Mouse (Mus musculus) adrenal gland, adult 18-20 months (tissue): Measurements from ENCODE around the gene Tmem210. TPM values are rescaled to one million over a fixed set of nuclear protein-coding genes. Genes with fewer than 3 reads are reported as not detected.

ENCODE experiments used
- DNase-seq, 2 experiments: peaks; one replicate each; pipeline ENCODE4 v3.0.0; 2021 to 2022; ENCODE audit warnings: low spot score in 2 of 2
- total RNA-seq, 2 experiments: library from RNA; stranded (reverse); gene quantifications; 1 replicate in 1 of 2; 2 replicates in 1 of 2; pipeline ENCODE4 v1.2.3; 2021

Tmem210 gene
- total RNA-seq, 2 experiments from 2014 or later = not detected

- DNase-seq = no peak
Observed at GRCm38 (mm10) chr2:25333569-25333968, 45.6 kb downstream of the Tmem210 start.

GRCm38 (mm10) chr2:25338303-25338702 is 50.4 kb downstream of the Tmem210 start:
- no peak for DNase-seq

Other genes with a start within 250 kb of the Tmem210 start
- 10 to 100 TPM; 43.4 to 55.4 TPM for gene Nsmf, start 233.8 kb upstream of the Tmem210 start, total RNA-seq
- gene Entpd8, start 207.8 kb upstream of the Tmem210 start, total RNA-seq = not detected
- gene Noxa1, start 193.0 kb upstream of the Tmem210 start, total RNA-seq = not detected
- gene Nrarp, start 107.4 kb upstream of the Tmem210 start, total RNA-seq = 1 to 10 TPM; 2.3 to 3.5 TPM
- 10 to 100 TPM; 11.6 to 19.5 TPM for gene Tor4a, start 91.3 kb upstream of the Tmem210 start, total RNA-seq
- gene Nelfb, start 76.7 kb upstream of the Tmem210 start, total RNA-seq = 10 to 100 TPM; 48.8 to 49.5 TPM
- not detected for gene Stpg3, start 73.5 kb upstream of the Tmem210 start, total RNA-seq
- not detected for gene Fam166a, start 69.4 kb upstream of the Tmem210 start, total RNA-seq
- gene Tubb4b, start 63.4 kb upstream of the Tmem210 start, total RNA-seq = 100 to 1,000 TPM; 284 to 287 TPM
- gene Slc34a3, start 53.8 kb upstream of the Tmem210 start, total RNA-seq = not detected
- not detected for gene Rnf224, start 51.4 kb upstream of the Tmem210 start, total RNA-seq
- 1 to 10 TPM; 7.9 to 8.3 TPM for gene Rnf208, start 45.9 kb upstream of the Tmem210 start, total RNA-seq
- not detected for gene Cysrt1, start 45.7 kb upstream of the Tmem210 start, total RNA-seq
- 1 to 10 TPM; 2.2 to 5.7 TPM for gene AL732309.1, start 41.3 kb upstream of the Tmem210 start, total RNA-seq
- 10 to 100 TPM; 19.5 to 24.4 TPM for gene Tmem203, start 32.7 kb upstream of the Tmem210 start, total RNA-seq
- 1 to 10 TPM; 8.2 to 9.4 TPM for gene Tprn, start 25.5 kb upstream of the Tmem210 start, total RNA-seq
- 10 to 100 TPM; 37.2 to 40.1 TPM for gene Ssna1, start 15.7 kb upstream of the Tmem210 start, total RNA-seq
- 10 to 100 TPM; 75.5 to 82.4 TPM for gene Anapc2, start 15.7 kb upstream of the Tmem210 start, total RNA-seq
- not detected for gene Lrrc26, start 1.8 kb downstream of the Tmem210 start, total RNA-seq
- 10 to 100 TPM; 10.0 to 10.5 TPM for gene Grin1, start 31.0 kb downstream of the Tmem210 start, total RNA-seq
- 10 to 100 TPM; 59.0 to 63.2 TPM for gene Man1b1, start 44.2 kb downstream of the Tmem210 start, total RNA-seq
- 10 to 100 TPM; 32.3 to 42.0 TPM for gene Dpp7, start 68.2 kb downstream of the Tmem210 start, total RNA-seq
- gene Uap1l1, start 77.5 kb downstream of the Tmem210 start, total RNA-seq = 10 to 100 TPM; 18.8 to 20.9 TPM
- not detected for gene Sapcd2, start 84.2 kb downstream of the Tmem210 start, total RNA-seq
- gene Entpd2, start 107.7 kb downstream of the Tmem210 start, total RNA-seq = 1 to 10 TPM; 3.2 to 8.3 TPM
- gene Npdc1, start 111.2 kb downstream of the Tmem210 start, total RNA-seq = 100 to 1,000 TPM; 125 to 161 TPM
- gene Fut7, start 135.1 kb downstream of the Tmem210 start, total RNA-seq = under 1 TPM; 0.13 to 0.35 TPM
- gene Abca2, start 140.6 kb downstream of the Tmem210 start, total RNA-seq = 10 to 100 TPM; 36.9 to 48.5 TPM
- gene Clic3, start 168.7 kb downstream of the Tmem210 start, total RNA-seq = 1 to 10 TPM in 1 of 2 experiments, under 1 TPM in 1; 0.53 to 1.1 TPM
- 10 to 100 TPM; 38.6 to 54.5 TPM for gene Paxx, start 172.9 kb downstream of the Tmem210 start, total RNA-seq
- 1 to 10 TPM; 1.1 to 3.1 TPM for gene Ptgds, start 181.9 kb downstream of the Tmem210 start, total RNA-seq
- not detected for gene Lcn12, start 205.8 kb downstream of the Tmem210 start, total RNA-seq
- gene Fbxw5, start 212.6 kb downstream of the Tmem210 start, total RNA-seq = 10 to 100 TPM; 92.1 to 94.5 TPM
- gene C8g, start 213.6 kb downstream of the Tmem210 start, total RNA-seq = 1 to 10 TPM; 2.2 to 3.5 TPM